Mouse (Mus musculus) liver, postnatal 0 days (tissue): ENCODE data around the gene Esyt3. TPM values are rescaled to one million over a fixed set of nuclear protein-coding genes. Genes with fewer than 3 reads are reported as not detected.

Source experiments
- ATAC-seq: fragments of 200-750 bp; cut with Nextera tagmentation; 2 replicates; pipeline ENCODE4 v1.8.0; 2017; ENCODE audit warnings: mild to moderate bottlenecking, moderate library complexity
- DNase-seq: peaks from one replicate; pipeline ENCODE4 v3.0.0-alpha.2; 2016
- H3K27ac ChIP-seq: fragments of 300-500 bp; sonication (generic); 2 replicates; pipeline ENCODE4 v1.5.1; 2014; ENCODE audit warnings: antibody characterized with exemption, moderate library complexity, mild to moderate bottlenecking, low read depth
- H3K27me3 ChIP-seq: fragments of 300-500 bp; sonication (generic); 2 replicates; pipeline ENCODE4 v1.6.1; 2014; ENCODE audit warnings: low read length, control low read depth, mixed read lengths; ENCODE audit not compliant: insufficient read depth
- H3K36me3 ChIP-seq: fragments of 300-500 bp; sonication (generic); replicated peaks from 2 replicates; pipeline ENCODE4 v1.6.1; 2014; ENCODE audit warnings: mild to moderate bottlenecking, control low read depth, low read length, moderate library complexity, mixed read lengths; ENCODE audit not compliant: insufficient read depth
- H3K4me1 ChIP-seq: fragments of 300-500 bp; sonication (generic); 2 replicates; pipeline ENCODE4 v1.6.1; 2014; ENCODE audit warnings: antibody characterized with exemption, mild to moderate bottlenecking, control low read depth; ENCODE audit not compliant: insufficient read depth
- H3K4me2 ChIP-seq: fragments of 300-500 bp; sonication (generic); 2 replicates; pipeline ENCODE4 v1.6.1; 2014; ENCODE audit warnings: low read depth, mild to moderate bottlenecking, low read length, moderate library complexity, mixed read lengths
- H3K4me3 ChIP-seq: fragments of 300-500 bp; sonication (generic); 2 replicates; pipeline ENCODE4 v1.5.1; 2014; ENCODE audit warnings: low read depth, low read length
- H3K9ac ChIP-seq: fragments of 300-500 bp; sonication (generic); replicated peaks from 2 replicates; pipeline ENCODE4 v1.6.1; 2014; ENCODE audit warnings: mild to moderate bottlenecking, moderate library complexity
- H3K9me3 ChIP-seq: fragments of 300-500 bp; sonication (generic); 2 replicates; pipeline ENCODE4 v1.6.1; 2016; ENCODE audit warnings: mild to moderate bottlenecking, control low read depth, low read length, mixed read lengths
- CTCF ChIP-seq: sonication (generic); IDR thresholded peaks from 2 replicates; pipeline ENCODE4 v1.5.1; 2016; ENCODE audit warnings: antibody characterized with exemption, low read depth
- EP300 ChIP-seq: IDR thresholded peaks from 2 replicates; pipeline ENCODE4 v1.6.1; 2016; ENCODE audit warnings: antibody characterized with exemption, low read depth, mild to moderate bottlenecking
- WGBS: fragments of 180-500 bp; shearing (Covaris S2); extraction: QIAGEN DNeasy Blood & Tissue Kit; methylation state at CpG from one replicate; pipeline ENCODE4 v1.1.7; 2014; ENCODE audit not compliant: insufficient replicate concordance; 5-methylcytosine and 5-hydroxymethylcytosine counted together
- polyA plus RNA-seq: library from polyadenylated mRNA; unstranded; fragments of >200 nt; fragmentation: Nextera tagmentation; extraction: Ambion mirVana; gene quantifications from 2 replicates; pipeline ENCODE4 v1.2.1, GENCODE M21; 2015

Esyt3 gene
- polyA plus RNA-seq, 1 experiment from 2014 or later: 0.13 TPM

DNA sequence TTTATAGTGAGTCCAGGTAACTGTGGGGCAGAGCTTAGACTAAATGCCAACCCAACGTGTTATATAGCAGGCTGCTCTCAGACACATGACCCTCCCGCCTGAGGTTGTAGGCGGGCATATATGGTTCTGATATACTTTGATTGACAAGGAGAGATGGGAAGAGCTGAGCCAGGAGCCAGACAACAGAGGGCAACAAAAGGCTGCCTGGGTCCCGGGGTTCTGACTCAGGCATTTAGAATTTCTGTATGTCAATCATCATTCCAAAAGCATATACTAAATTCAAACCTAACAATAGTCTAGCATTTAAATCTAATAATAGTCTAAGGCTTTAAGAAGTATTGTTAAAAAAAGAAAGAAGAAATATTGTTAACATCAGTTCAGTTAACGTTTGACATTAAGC, 20.8 kb upstream of the Esyt3 start:
- DNase-seq (no peak), ATAC-seq (no peak)
- 49% methylated on average over 5 of the region's 5 CpGs for WGBS
- Histone ChIP-seq H3K4me3 (no peak overlapping the region), H3K9me3 (no peaks in the 10 kb centered on the region), H3K4me1 (no peaks in the 10 kb centered on the region), H3K4me2 (no peak overlapping the region), H3K27ac (no peak overlapping the region), H3K27me3 (no peaks in the 10 kb centered on the region), H3K36me3 (no peaks in the 10 kb centered on the region), H3K9ac (no peak overlapping the region)
- TF ChIP-seq EP300 (no peak), CTCF (no peak)

DNA sequence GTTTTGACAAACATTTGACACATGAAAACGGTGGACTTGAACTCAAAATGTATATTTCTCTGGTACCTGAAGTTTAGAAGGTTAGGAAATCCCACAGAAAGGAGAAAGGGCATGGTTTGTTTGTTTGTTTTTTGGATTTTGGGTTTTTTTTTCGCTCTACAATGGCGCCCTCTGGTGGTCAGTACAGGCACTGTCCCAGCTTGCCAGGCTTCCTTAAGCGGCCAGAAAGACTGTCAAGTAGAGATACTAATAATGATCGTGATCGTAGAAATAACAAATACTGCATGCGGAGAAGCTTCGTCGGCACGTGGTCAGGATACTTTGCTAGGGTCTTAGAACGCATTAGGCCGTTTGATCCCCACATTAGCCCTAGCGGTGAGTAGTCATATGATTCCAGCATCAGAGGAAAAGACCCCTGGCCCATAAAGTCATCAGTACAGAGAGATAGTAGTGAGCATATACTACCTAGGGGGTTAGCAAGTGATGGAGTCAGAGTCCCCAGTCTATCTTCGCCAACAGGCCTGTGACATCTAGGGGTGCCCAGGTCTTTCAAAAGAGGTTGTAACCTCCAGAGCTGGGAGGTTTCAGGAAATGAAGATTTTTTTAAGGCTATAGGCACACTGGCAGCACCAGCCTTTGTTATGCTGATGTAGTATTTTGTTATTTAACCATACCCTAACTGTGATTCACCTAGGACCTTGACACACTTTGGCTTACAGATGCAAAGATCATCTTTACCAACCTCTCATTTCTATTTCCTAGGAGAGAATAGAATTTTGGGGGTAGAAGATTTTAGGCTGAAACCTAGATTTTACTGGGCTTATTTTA, 18.4 kb upstream of the Esyt3 start:
- ATAC-seq (no peak), DNase-seq (peak; percentile 55)
- H3K4me2 ChIP-seq: no peak overlapping the region
- H3K4me3 ChIP-seq: no peak overlapping the region
- H3K4me1 ChIP-seq: no peaks in the 10 kb centered on the region
- no peaks in the 10 kb centered on the region for H3K27me3 ChIP-seq
- TF ChIP-seq EP300: no peak
- TF ChIP-seq CTCF: peak; percentile 88
- no peak overlapping the region for H3K9ac ChIP-seq
- no peaks in the 10 kb centered on the region for H3K9me3 ChIP-seq
- no peaks in the 10 kb centered on the region for H3K36me3 ChIP-seq
- H3K27ac ChIP-seq: no peak overlapping the region
- WGBS: 9% methylated on average over 14 of the region's 14 CpGs

DNA sequence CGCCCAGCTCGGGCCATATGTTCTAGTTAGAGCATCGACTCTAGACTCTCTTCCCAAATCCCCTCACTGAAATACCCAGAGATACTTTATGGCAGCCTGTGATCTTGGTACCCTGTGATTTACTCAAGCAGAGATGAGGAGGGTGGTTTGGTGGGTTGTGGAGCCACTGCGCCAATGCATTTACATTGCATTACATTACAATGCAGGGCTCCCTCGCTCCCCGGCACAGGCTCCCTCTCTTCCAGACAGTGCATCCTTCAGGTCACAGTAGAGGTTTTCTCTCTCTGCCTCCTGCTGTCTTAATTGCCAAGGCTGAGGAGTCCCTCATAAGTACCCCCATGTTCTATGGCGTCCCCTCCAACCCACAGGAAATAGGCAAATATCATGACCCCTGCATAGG, 10.1 kb upstream of the Esyt3 start:
- Histone ChIP-seq H3K27me3 (no peaks in the 10 kb centered on the region), H3K4me2 (no peak overlapping the region), H3K36me3 (no peaks in the 10 kb centered on the region), H3K9me3 (no peaks in the 10 kb centered on the region), H3K27ac (no peak overlapping the region), H3K9ac (no peak overlapping the region), H3K4me1 (no peaks in the 10 kb centered on the region), H3K4me3 (no peak overlapping the region)
- ATAC-seq: no peak
- WGBS: 78% methylated on average over 7 of the region's 7 CpGs
- DNase-seq: no peak
- TF ChIP-seq EP300 (no peak), CTCF (no peak)

DNA sequence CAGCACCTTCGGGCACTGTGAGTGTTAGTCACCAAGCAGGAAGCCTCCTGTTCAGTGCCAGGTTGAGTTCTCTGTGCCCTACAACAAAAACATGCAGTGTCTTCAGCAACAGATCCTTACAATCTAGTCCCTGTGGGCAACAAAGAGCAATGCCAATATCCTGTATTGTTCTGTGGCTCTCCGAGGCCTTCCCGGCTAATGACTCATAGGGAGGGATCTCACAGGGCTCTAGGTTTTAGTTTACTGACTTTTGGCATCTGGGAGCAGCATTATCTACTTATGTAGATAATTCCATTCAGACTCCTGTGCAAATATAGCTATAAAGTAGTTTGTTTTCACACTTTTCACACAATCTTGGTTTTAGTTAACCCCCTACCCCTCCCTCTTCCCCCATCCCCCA, 7.5 kb upstream of the Esyt3 start:
- Histone ChIP-seq H3K9ac (no peak overlapping the region), H3K4me3 (no peak overlapping the region), H3K4me2 (no peak overlapping the region), H3K4me1 (no peaks in the 10 kb centered on the region), H3K9me3 (no peaks in the 10 kb centered on the region), H3K27me3 (no peaks in the 10 kb centered on the region), H3K27ac (no peak overlapping the region), H3K36me3 (no peaks in the 10 kb centered on the region)
- no peak for TF ChIP-seq CTCF
- TF ChIP-seq EP300: no peak
- ATAC-seq: no peak
- 59% methylated on average over 3 of the region's 3 CpGs for WGBS
- DNase-seq: no peak

DNA sequence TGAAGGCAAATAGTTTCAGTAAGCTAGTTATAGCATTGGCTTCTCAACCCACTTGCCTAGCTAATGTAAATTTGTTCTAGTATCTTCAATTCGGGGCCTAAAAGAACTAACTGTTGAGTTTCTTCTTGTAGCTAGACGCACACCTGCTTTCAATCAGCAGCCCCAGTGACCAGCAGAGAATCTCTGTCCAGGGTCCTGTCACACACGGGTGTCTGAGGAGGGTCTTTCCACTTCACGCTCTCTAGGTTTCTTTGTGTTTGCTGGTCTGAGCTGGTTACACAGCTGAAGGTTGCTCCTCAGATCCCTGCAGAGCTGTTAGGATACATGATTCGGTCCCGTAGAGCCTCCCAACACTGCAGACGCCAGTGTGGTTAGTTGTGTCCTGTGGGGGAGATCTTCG, 4.7 kb upstream of the Esyt3 start:
- H3K4me2 ChIP-seq: no peak overlapping the region
- WGBS: 58% methylated on average over 8 of the region's 8 CpGs
- no peaks in the 10 kb centered on the region for H3K9me3 ChIP-seq
- DNase-seq: no peak
- H3K9ac ChIP-seq: no peak overlapping the region
- no peak overlapping the region for H3K4me3 ChIP-seq
- H3K27ac ChIP-seq: no peak overlapping the region
- H3K36me3 ChIP-seq: no peaks in the 10 kb centered on the region
- TF ChIP-seq CTCF (no peak), EP300 (no peak)
- ATAC-seq: no peak
- peaks cover 20% of the 10 kb centered on the region for H3K27me3 ChIP-seq
- no peaks in the 10 kb centered on the region for H3K4me1 ChIP-seq

DNA sequence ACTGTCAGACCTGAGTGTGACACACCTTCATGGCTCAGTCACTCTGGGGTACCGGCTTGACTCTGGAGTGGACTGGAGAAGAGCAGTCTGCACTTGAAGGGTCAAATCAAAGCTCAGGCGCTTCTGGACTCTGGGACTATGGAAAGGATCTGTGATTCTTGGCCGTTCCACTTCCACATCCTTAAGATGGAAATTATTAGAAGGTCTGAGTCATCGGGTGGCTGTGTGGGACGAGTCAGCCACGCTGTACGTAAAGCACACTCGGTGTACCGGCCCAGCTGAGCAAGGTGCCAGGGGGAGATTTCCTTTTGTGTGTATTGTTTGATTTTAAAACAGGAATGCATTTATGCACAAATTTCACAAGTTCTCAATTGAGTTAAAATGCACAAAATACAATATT, 3.6 kb upstream of the Esyt3 start:
- WGBS: 73% methylated on average over 9 of the region's 9 CpGs
- ATAC-seq: no peak
- no peaks in the 10 kb centered on the region for H3K9me3 ChIP-seq
- H3K4me2 ChIP-seq: no peak overlapping the region
- H3K36me3 ChIP-seq: no peaks in the 10 kb centered on the region
- H3K4me1 ChIP-seq: no peaks in the 10 kb centered on the region
- no peak for DNase-seq
- H3K27ac ChIP-seq: no peak overlapping the region
- TF ChIP-seq CTCF: no peak
- H3K9ac ChIP-seq: no peak overlapping the region
- H3K27me3 ChIP-seq: peaks cover 31% of the 10 kb centered on the region
- no peak overlapping the region for H3K4me3 ChIP-seq
